Comparison of ENCODE assay signal across 19 mouse cellular contexts in the genomic region with DNA sequence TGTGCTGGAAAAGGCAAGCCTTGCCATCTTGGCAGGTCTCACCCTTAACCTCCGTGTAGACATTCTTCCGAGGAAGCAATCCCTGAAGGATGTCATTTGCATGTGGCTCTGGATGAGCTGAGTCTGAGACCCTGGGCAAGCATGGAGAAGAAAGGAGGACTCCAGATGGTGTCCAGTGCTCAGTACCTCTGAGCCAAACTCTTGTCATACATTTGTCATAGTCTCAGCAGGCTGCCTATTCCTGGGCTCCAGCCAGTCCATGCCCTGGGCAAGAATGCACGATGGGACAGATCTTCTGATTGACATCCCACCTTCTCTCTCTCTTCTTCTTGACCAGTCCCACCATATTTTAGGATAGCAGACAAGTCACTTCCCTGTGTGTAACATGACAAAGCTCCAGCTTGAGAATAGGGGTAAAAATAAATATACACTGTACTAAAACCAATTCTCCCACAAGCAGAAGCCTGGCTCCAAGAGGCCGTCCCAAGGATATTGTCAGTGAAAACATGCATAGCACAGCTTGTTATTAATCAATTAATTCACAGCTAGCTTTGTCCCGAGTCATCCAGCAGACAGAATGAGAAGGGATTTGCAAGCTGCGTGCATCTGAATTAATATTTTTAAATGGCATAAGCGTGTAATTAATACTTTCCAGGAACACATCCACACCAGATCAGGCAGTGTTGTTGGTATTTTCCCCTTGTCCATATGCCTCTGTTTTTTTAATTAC.
DNase-seq lines count a peak whose midpoint lies in the region; ATAC-seq and TF ChIP-seq lines count a peak whose summit lies in the region.
"Had no signal": no experiment of that assay in that cellular context is flagged by ENCODE, and none has a peak within 500 bp of the region (broad histone marks: within the 10 kb centered on the region; RNA-seq: fewer than 3 reads in every experiment).

No protein-coding gene starts in this region.

- intact Hi-C loops in left cerebral cortex, postnatal 4 days (cut with DNase I) = no loop called here
- intact Hi-C loops in left cerebral cortex, postnatal 25 days (cut with DNase I) = no loop called here

- no peak overlapping the region for H3K4me3 ChIP-seq in forebrain, embryonic 13.5 days
- H3K4me3 ChIP-seq in forebrain, embryonic 12.5 days (replicated peaks) = no peak overlapping the region
- no peak overlapping the region for H3K4me3 ChIP-seq in forebrain, postnatal 0 days (ENCODE audit: low read depth, low read length)
- H3K4me3 ChIP-seq: heart, embryonic 12.5 days; layer of hippocampus, adult 2 months had no signal

- 34% methylated on average over 7 of the region's 7 CpGs for WGBS in forebrain, embryonic 13.5 days
- WGBS in forebrain, embryonic 12.5 days = 51% methylated on average over 7 of the region's 7 CpGs
- WGBS in forebrain, postnatal 0 days = 29% methylated on average over 7 of the region's 7 CpGs

- peak; percentile 88 for DNase-seq in left cerebral cortex, postnatal 4 days
- DNase-seq in left cerebral cortex, postnatal 25 days (ENCODE audit: low spot score in 2 of 2) = no peak
- peak; percentile 25 to 49 for DNase-seq in cerebellum, postnatal 25 days
- DNase-seq in forebrain, postnatal 0 days = peak; percentile 16
- DNase-seq: adrenal gland, postnatal 10 days; heart, postnatal 14 days; kidney, postnatal 10 days; lung, adult 18-20 months; lung, postnatal 14 days; right cerebral cortex, adult 18-20 months had no signal

- H3K9ac ChIP-seq in forebrain, embryonic 13.5 days = no peak overlapping the region
- no peak overlapping the region for H3K9ac ChIP-seq in forebrain, embryonic 12.5 days
- no peak overlapping the region for H3K9ac ChIP-seq in forebrain, postnatal 0 days
- H3K9ac ChIP-seq: heart, embryonic 12.5 days had no signal

- no peaks in the 10 kb centered on the region for H3K27me3 ChIP-seq in forebrain, embryonic 13.5 days
- H3K27me3 ChIP-seq in forebrain, embryonic 12.5 days = peaks cover 3% of the 10 kb centered on the region; the same call in 1 of the 2 replicates
- no peaks in the 10 kb centered on the region for H3K27me3 ChIP-seq in forebrain, postnatal 0 days (ENCODE audit: insufficient read depth, low read length)
- H3K27me3 ChIP-seq: Patski had no signal

- H3K4me1 ChIP-seq in forebrain, embryonic 13.5 days = peaks cover 12% of the 10 kb centered on the region
- H3K4me1 ChIP-seq in forebrain, embryonic 12.5 days = peaks cover 8% of the 10 kb centered on the region
- H3K4me1 ChIP-seq in forebrain, postnatal 0 days (ENCODE audit: insufficient read depth) = peaks cover 5% of the 10 kb centered on the region; the same call in 1 of the 2 replicates
- H3K4me1 ChIP-seq: heart, embryonic 12.5 days had no signal

- no peak overlapping the region for H3K4me2 ChIP-seq in forebrain, embryonic 13.5 days
- H3K4me2 ChIP-seq in forebrain, embryonic 12.5 days = no peak overlapping the region
- no peak overlapping the region for H3K4me2 ChIP-seq in forebrain, postnatal 0 days (ENCODE audit: low read depth)
- H3K4me2 ChIP-seq: heart, embryonic 12.5 days; liver, embryonic 11.5 days had no signal

- no peak overlapping the region for H3K27ac ChIP-seq in forebrain, embryonic 13.5 days
- H3K27ac ChIP-seq in forebrain, embryonic 12.5 days = no peak overlapping the region
- 0 out of 2 replicates have a peak overlapping the region, but pooled peaks have one; percentile 15 for H3K27ac ChIP-seq in forebrain, postnatal 0 days (ENCODE audit: low read depth, low read length)
- H3K27ac ChIP-seq: layer of hippocampus, adult 2 months had no signal

- ATAC-seq in forebrain, embryonic 13.5 days = peak; percentile 21; the same call in 1 of the 2 replicates
- ATAC-seq in forebrain, embryonic 12.5 days (ENCODE audit: low FRiP score) = no peak
- no peak; the same call in 1 of the 2 replicates for ATAC-seq in forebrain, postnatal 0 days
- ATAC-seq in CD4-positive, CD25-positive, alpha-beta regulatory T cell, adult 4 months = no peak
- ATAC-seq: activated CD4-positive, CD25-positive, alpha-beta regulatory T cell, adult 4 months; inflammation-experienced regulatory T-cells, adult 6 months; Patski had no signal

- no peaks in the 10 kb centered on the region for H3K9me3 ChIP-seq in forebrain, embryonic 13.5 days (replicated peaks)
- H3K9me3 ChIP-seq in forebrain, embryonic 12.5 days = no peaks in the 10 kb centered on the region
- no peaks in the 10 kb centered on the region for H3K9me3 ChIP-seq in forebrain, postnatal 0 days (ENCODE audit: low read length)
- H3K9me3 ChIP-seq: heart, embryonic 12.5 days had no signal

- no peak for TF ChIP-seq CTCF in forebrain, postnatal 0 days (IDR thresholded peaks at IDR 0.05; ENCODE audit: low read depth)

- H3K36me3 ChIP-seq in forebrain, embryonic 13.5 days (ENCODE audit: poor library complexity, severe bottlenecking) = no peaks in the 10 kb centered on the region
- H3K36me3 ChIP-seq in forebrain, embryonic 12.5 days (replicated peaks) = no peaks in the 10 kb centered on the region
- no peaks in the 10 kb centered on the region for H3K36me3 ChIP-seq in forebrain, postnatal 0 days (ENCODE audit: insufficient read depth)
- H3K36me3 ChIP-seq: heart, embryonic 12.5 days had no signal

Comparison
In these comparisons a context has a peak if more than half of its experiments do, and no peak if none do; other contexts are left out.
1. DNase-seq: peak in left cerebral cortex, postnatal 4 days (single experiment), cerebellum, postnatal 25 days (2 of 2) and forebrain, postnatal 0 days (single experiment); none in left cerebral cortex, postnatal 25 days (0 of 2).